Mouse (Mus musculus) lung, adult 18-20 months (tissue): ENCODE measurements around the gene AL607142.1.

ENCODE experiments used
- DNase-seq, 2 experiments: peaks; one replicate each; pipeline ENCODE4 v3.0.0; 2022; ENCODE audit warnings: mixed read lengths in 2 of 2

AL607142.1 gene

DNA sequence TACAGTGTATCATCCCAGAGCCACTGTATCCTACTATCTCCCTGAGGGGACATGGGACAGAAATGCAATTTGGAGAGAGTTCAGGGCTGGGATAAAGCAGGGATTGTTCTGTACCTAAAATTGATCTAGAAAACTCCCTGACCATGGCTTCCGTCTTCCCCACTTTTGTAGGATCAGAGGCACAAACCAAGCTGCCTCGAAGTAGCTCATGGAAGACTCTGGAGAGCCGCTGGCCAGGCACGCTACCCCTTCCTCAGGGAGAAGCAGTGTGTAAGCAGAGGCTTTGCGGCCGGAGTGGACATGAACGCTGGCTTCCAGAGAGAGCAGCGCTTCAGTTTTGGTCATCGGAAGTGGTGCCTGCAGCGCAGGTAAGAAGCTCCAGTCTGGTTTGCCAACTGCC is at the start of gene AL607142.1:
AL607142.1 (plus strand) TSS at position 301 of the 400 bp plus-strand sequence.
- no peak for DNase-seq

DNA sequence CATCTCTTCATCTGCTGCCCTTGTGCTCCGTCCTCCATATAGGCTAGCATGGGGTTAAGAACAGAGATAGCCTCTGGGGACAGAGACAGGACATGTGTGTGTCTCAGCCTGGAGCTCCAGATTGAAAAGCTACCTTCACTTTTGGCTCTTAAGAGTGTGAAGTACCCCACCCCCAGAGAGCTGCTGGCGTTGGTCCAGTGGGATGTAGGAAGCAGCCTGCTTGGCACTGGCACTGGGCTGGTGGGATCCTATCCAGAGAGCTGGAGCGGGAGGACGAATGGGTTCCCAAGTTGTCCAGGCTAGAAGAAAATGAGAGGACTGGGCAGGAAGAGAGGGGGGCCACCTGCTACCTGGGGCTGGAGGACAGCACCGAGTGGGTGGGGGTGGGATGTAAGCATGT is 46.4 kb upstream of the AL607142.1 start:
- DNase-seq: no peak

DNA sequence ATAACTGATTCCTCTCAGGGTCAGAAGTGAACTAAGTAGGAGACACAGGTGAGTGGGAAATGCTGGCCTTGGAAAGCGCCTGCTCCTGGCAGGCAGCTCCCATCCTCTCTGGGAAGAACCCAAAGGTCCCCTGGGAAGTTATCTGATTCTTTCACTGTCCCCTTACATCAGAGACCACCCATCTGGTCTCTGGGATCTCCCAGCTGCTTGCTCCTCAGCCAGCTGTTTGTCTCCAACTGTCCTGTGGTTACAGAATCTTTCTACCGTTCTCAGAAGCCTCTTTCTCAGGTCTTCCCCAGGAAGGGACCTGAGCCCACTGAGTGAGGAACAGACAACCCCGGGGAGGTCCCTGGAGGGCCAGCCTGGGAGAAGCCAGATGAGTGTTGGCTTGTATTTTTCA is 42.4 kb upstream of the AL607142.1 start:
- no peak for DNase-seq

DNA sequence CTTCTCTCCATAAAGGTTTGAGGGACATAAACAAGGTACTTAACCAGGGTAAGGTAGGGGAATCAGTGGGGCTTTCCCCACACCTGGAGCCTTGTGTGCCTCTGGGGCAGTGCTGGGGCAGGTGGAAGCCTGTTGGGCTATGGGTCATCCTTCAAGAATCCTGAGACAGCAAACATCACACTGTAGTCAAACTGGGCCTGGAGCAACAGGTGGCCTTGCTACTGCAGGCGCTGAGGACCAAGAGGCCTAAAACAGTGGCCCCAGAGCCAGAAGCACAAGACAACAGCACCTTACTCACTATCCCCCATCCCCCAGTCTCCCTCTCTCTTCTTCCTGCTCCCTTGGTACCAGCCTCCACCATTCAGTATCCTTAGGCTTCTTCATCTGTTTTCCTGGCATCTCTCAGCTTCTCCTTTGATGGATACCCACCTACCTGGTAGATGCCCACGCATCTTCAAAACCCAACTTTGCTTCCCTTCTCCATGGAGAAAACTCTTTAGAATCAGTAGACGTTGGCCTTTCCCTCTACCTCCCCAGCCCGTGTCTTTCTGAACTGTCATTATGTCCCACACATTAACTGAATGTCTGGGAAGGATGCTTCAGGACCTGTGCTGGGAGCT is 41.5 kb upstream of the AL607142.1 start:
- no peak for DNase-seq

DNA sequence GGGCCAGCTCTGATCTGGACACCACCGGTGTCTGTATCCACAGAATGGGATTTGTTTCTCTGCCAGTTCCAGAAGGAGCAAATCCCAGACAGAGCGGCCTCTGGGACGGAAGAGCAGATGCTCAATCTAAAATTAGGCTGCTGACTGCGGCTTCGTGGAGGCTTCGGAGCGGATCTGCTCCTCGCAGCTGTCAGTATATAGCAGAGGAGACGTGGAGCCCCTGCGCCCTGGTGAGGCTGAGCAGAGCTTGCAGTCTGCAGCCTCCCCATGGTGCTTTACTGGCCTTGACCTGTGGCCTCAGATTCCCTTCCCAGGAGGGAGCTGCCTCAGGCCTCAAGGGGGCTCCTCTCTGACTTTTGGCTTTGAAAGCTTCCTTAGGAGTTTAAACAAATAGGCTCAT is 40.7 kb upstream of the AL607142.1 start:
- DNase-seq: no peak

DNA sequence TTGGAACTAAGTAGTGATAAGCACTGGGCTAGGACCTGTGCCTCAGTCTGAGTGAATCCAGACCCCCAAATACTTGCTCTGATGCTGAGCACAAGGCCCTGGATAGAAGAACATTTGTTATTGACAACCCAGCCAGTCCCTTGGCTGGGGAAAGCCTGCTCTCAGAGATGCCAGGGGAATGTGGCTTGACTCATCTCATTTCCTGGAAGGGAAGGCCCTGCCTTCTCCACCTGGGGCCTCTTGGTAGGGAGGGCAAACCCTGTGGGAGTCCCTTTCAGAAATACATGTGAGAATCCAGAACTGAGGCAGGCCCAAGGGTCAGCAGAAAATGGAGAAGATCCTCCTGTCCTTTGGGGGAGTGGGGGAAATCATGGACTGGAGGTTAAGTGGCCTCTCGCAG is 37.1 kb upstream of the AL607142.1 start:
- no peak for DNase-seq

DNA sequence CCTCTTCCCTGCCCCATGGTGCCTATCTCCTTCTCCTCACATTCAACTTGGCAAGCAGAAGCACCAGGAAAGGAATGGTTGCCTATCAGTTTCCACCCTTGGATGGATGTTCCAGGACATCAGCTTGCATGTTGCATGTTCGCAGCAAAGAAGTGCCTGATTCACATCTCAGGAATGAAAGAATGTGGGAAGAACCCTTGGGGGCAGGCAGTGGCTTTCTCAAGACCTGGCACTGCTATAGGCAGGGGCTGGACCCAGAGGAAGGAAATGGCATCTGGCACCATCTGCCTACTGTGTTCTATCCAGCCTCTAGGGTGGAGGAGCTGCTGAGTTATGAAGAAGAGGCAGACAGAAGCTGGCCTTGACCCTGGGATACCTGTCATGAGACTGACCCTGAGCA is 34.9 kb upstream of the AL607142.1 start:
- DNase-seq: no peak

DNA sequence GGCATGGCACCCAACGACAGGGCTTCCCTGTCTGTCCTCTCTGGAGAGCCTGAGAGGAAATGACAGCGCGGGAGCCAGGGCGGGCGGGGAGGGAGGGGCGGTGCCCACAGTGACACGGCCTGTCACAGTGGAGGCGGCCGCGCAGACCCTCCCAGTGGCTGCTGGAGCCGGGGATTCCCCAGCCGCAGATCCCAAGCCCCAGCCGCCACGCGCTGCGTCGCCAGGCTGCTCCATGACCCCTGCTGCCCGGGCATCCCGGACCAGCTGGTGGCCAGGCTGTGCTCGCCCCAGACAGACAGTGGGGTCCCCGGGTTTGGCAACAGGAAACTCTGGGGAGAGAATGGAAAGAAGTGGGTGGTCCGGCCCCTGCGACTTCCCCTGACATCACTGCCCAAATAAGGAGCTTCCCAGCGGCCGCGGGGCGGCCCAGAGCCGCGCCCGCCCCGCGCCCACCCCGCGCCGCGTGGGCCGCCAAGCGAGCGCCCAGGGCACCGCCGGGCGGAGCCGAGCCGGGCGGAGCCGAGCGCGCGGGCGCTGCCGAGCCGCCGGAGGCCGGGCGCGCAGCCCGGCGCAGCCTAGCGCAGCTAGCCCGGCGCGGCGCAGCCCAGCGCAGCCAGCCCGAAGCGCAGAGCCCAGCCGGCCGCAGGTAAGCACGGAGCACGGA is 32.3 kb upstream of the AL607142.1 start:
- peak; percentile 67 to 69 for DNase-seq

DNA sequence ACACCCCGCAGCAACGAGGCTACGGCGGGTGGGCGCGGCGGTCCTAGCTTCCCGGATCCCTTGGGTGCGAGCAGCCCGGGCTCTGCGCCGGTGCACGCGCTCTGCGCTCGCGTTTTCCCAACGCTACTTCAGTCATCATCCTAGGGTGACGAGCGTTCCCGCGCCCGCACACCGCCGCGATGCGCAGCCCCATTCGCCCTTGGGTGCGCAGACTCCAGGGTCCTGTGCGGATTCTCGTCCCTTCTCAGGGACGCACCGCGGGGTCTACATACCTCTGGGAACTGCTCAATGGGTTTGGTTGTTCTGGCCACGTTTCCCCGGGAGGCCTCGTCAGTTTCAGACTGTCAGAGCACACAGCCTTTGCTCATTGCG is 31.8 kb upstream of the AL607142.1 start:
- DNase-seq: no peak

DNA sequence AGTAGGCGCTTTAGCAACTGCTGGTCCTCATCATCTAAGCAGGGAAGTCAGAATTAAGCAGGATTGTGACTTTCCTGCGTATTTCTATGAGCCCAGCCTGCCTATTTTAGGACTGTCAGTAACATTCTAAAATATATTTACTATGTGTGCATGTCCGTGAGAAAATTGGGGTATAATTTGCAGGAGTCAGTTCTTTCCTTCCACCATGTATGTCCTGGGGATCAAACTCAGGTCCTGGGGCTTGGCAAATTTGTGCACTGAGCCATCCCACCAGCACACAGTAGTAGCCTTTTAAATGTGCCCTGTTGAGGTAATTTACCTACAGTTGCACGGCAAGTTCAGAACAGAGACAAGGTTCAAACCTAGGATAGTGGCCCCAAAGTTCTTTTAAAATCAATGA is 28.5 kb upstream of the AL607142.1 start:
- no peak for DNase-seq

DNA sequence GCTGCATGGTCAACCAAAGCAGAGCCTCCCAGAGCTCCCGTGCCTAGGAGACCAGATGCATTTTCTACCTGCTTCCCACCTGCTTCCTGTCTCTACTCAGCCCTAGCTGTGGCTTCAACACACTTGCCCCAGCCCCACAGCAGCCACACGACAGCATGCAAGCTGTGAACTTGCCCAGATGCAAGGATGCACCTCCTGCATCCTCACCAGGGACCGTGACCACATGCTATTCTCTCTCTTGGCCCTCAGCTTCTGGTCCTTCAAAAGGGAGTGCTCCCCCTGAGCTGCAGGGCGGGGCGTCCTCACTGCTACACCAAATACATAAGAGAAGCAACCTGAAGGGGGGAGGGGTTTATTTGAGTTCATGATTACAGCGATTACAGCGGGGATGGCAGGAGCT is 27.8 kb upstream of the AL607142.1 start:
- DNase-seq: no peak

DNA sequence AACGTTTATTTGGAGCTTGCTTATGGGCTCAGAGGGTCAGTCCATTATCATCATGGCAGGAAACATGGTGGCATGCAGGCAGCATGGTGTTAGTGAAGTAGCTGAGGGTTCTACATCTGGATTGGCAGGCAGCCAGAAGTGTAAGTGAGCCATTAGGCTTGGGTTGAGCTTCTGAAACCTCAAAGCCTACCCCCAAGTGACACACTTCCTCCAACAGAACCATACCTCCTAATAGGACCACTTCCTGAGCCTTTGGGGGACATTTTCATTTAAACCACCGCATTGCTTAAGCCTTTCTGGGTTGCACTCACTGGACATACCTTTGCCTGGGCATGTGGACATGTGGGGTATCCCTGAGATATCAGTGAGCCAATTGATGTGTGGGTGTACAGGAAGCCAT is 23.3 kb upstream of the AL607142.1 start:
- no peak for DNase-seq

DNA sequence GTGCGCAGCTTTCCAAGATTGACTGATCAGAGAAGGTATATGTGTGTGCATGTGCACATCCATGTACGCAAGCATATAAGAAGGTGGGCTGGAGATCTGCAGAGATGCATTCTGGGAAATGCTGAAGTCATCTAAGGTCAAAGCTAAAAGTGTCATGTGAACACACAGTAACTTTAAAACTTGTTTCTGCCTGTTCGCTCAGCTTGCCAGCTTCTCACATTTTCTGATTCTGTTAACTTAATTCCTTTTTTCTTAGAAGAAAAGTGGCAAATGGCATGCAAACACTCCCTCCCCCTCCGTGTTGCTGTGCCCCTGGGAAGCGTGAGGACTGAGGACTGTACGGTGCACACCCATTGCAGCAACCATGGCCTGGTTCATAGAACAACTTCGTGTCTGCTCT is 22.3 kb upstream of the AL607142.1 start:
- no peak for DNase-seq

DNA sequence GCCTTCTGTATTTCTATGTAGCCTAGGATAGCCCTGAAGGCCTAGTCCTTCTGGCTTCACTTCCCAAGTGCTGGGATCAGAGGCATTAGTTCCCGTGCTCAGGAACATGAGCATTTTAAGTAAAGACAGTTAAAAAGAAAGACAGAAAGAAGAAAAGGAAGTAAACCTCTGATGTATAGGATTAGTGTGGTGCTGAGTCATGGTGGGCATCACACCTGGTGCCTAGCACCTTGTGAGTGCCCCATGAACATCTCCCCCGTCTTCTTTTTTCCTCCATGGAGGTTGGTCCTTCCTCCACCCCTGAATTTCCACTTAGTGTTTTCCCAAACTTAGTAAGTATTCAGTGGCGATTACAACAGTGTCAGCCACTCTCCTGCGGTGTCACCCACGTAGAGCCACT is 20.2 kb upstream of the AL607142.1 start:
- no peak for DNase-seq

DNA sequence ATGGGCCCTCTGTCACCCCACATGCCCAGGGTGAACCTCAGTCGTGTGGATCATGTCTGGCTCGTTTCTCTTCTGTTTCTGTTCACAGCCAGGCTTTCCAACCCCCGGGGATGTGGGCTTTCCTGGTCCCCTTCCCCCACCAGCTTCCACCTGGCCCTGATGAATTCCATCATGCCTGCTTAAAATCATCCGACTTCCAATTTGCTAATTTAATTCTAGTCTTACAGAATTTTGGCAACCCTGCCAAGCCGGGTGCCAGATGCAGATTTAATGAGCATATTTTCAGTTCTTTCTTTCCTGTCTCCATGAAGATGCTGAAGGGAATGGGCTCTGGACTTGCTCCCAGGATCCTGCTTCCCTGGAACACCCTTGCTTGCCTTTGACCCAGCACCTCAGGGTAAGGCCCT is 19.7 kb upstream of the AL607142.1 start:
- DNase-seq: no peak

DNA sequence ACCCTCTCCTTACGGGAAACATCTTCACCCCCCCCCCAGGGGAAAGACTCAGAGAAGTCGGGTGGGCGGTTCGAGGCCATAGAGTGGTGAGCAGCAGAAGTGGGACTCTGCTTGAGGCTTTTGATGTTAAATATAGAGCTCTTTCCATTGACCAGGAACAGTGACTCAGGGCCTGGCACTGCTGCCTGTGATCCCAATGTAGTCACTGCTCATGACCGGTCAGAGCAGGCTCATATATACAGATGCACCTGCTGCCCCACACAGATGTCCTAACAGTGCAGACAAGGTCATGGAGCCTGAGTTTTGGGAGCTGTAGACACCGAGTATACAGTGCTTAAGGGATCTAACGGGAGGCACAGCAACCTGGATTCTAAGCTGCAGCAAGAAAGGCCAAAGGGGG is 18.9 kb upstream of the AL607142.1 start:
- no peak for DNase-seq

DNA sequence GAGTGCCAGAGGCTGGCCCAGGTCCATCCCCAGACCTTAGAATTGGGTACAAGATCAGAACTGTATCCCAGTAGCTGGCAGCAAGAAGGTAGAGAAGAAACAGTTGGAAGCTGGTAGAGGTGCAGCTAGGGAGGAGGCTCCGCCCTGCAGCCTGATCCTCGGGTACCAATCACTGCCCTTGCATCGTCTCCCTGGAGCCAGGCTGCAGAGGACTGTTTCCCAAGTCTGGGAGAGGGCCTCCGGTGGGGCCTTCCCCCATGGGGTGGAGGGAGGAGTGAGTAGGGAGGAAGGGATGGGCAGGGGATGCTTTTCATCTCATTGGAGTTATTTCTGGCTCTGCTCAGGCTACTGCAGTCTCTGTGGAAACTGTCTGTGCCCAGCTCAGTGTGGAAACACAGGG is 17.7 kb upstream of the AL607142.1 start:
- DNase-seq: no peak

DNA sequence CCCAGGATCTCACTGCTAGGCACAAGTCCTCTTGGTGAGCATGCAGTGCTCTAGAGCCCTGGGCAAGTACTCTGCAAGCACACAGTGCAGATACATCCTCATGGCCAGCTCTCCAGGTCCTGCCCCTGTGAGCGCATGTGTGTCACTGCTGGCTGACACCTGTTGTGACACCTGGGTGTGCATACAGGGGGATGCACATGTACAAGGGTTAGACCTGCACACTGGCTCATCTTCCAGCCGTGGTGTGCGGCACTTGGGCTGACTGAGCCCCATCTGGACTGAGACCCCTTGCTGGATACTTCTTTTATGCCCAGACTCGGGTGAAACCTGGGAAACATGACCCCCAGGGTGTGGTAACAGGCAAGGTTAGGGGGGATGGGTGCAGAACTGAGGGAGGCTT is 16.5 kb upstream of the AL607142.1 start:
- no peak for DNase-seq

DNA sequence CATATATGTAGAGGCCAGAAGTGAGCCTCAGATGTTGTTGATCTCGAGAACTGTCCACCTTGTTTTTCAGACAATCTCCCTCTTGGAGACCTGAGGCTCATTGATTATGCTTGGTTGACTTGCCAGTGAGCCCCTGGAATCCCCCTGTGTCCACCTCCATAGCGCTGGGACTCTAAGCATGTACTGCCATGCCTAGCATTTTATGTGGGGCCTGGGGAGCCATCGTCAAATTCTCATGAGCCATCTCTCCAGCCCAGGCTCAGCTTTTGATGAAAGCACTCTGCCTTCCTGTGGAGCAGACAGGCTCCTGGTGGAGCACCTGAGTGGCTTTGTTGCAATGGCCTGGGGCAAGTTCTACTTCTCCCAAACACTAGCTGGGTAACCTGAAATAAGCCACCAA is 14.9 kb upstream of the AL607142.1 start:
- DNase-seq: no peak

DNA sequence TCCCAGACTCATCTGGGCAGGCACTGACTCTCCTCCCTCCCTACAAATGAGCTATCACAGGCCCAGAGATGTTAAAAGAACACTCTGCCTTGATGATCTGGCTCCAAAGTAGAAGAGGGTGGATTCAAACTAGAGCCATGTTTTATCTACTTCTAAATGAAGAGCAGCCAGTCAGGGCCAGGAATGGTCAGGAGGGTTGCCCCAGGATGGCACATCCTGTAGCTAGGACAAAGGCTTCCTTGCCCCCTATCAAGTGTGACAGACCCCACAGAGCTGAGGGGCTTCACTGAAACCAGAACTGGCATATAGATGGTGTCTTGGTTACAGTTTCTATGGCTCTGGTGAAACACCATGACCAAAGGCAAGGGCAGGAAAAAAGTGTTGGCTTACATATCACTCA is 12.3 kb upstream of the AL607142.1 start:
- no peak for DNase-seq

DNA sequence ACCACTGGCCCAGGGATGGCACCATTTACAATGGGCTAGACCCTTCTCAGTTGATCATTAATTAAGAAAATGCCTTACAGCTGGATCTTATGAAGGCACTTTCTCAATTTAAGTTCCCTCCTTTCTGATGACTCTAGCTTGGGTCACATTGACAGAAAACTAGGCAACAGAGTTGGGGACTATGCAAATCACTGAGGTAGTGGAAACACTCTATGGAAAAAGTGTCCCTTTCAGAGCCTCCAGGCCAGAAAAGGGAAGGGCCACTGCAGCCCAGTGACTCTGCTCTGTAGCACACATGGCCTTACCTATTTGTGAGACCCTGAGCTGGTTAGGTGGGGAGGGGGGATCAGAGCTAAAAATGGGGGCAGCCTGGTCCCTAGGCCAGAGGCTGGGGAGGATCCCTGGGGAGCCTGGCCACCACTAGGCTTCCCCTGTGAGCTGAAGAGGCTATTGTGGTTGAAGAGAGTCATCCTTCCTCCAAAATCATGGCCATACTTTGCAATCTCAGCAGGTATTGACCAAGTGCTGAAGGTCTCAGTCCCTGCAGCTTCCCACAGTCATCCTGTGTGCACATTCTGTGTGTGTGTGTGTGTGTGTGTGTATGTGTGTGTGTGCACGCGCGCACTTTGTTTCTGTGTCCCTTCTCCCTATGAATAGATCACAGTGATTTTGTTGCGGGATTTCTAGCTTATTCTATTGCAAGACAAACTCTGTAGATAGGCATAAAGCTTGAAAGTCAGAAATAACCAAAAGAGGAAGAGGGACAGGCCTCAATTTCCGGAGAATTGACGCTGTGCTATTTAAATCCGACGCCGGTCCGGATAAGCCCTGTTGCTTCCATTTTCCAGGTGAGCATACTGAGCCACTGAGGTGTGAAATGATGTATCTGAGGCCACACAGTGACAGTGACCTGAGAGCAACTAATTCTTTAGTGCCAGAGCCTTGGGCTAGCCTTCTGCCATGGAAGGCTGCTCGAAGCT is 11.5 kb upstream of the AL607142.1 start:
- no peak for DNase-seq

DNA sequence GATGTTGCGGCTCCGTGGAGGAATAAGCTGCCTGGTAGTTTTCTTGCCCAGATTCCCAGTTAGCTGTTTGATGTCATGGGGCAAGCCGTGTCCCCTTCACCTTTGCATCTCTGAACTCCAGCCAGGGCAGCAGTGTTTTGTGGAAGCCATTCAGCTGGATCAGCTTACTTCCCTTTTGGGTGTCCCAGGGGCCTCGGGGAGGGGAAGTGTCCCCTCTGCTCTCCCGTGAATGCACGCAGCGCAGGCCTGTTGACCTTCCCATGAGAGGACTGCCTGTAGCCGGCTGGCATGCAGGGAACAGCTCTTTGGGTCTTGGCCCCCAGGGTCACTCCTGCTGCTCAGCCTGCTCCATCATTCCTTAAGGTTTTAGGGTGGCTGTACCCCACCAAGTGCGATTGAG is 10.7 kb upstream of the AL607142.1 start:
- DNase-seq: peak; percentile 33 to 39

DNA sequence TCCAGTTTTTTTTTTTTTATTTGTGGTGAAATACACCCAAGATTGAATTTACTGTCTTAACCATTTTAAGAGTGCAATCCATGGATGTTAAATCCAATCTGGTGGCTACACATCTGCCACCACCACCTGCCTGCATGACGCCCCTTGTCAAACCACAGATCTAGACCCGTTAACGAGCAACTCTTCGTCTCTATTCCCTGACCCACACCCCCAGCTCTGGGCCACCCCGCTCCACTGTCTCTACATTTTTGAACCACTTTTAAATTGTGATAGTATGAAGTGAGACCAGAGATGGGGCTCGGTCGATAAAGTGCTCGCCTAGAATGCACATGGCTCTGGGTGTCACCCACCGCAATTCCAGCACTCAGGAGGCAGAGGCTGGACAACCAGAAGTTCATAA is 8.3 kb upstream of the AL607142.1 start:
- DNase-seq: no peak

DNA sequence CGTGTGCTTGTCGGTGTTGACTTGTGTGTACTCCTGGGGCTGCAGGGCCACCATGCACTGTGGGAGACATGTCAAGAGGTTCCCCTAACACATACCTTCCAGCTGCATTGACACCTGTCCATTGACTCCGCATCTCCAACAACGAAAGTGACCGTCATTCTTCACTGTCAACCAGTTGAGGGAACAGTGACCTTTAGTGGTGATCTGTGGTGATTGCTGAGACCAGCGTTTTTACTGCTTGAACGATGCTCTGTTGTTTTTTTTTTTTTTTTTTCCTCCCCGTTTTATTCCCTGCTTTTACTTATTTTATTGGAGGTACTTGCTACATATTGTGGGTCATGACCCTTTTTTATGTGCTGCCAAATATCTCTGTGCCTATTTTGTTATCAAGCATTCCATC is 7.3 kb upstream of the AL607142.1 start:
- no peak for DNase-seq
